Comparison of ENCODE assay signal across 8 mouse cellular contexts in the genomic region with DNA sequence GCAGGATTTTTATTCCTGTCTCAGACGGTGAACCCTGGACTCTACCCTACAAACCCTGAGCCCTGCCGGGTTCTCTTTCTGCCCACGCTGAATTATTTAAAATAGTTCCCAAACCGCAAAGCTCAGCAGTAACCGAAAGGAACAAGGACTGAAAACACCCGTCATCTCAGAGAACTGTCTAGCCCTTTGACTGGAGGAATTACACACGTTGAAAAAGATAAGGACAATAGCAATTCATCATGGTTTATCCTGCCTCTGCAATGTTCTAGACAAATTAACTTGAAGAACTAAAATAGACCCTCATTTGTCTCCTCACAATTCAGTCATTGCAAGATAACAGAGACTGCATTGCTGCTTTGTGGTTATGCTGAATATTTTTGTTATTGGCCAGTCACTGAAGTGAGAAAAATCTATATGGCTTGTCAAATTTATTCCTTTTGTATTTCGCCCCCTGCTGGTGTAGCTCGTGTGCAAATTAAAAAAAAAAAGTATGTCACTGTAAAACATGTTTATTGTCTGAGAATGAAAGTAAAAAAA. TPM values are rescaled to one million over a fixed set of nuclear protein-coding genes. Genes with fewer than 3 reads are reported as not detected.
DNase-seq lines count a peak whose midpoint lies in the region; ATAC-seq and TF ChIP-seq lines count a peak whose summit lies in the region.

No protein-coding gene starts in this region.

- WGBS in embryonic facial prominence, embryonic 12.5 days, result under 1% methylated on average over 9 of the region's 9 CpGs
- under 1% methylated on average over 9 of the region's 9 CpGs for WGBS in heart, embryonic 13.5 days
- WGBS in kidney, postnatal 0 days, result under 1% methylated on average over 9 of the region's 9 CpGs
- under 1% methylated on average over 9 of the region's 9 CpGs for WGBS in liver, embryonic 11.5 days

- 0 out of 2 replicates have a peak, but pooled peaks cover 4% of the 10 kb centered on the region for H3K4me1 ChIP-seq in embryonic facial prominence, embryonic 12.5 days
- 0 out of 2 replicates have a peak, but pooled peaks cover 10% of the 10 kb centered on the region for H3K4me1 ChIP-seq in heart, embryonic 13.5 days
- H3K4me1 ChIP-seq in kidney, postnatal 0 days (replicated peaks; ENCODE audit: insufficient read depth, low read length), result no peaks in the 10 kb centered on the region
- H3K4me1 ChIP-seq in liver, embryonic 11.5 days (replicated peaks; ENCODE audit: control insufficient read depth, insufficient read depth, low read length), result no peaks in the 10 kb centered on the region

- DNase-seq in CD4-positive, CD25-positive, alpha-beta regulatory T cell, adult 2 months (ENCODE audit: low read depth, low spot score), result peak; percentile 89
- peak; percentile 67 for DNase-seq in adrenal gland, postnatal 10 days
- DNase-seq in kidney, postnatal 0 days (ENCODE audit: low spot score), result peak; percentile 83
- DNase-seq in liver, embryonic 11.5 days (ENCODE audit: low spot score), result peak; percentile 47
- peak; percentile 93 for DNase-seq in naive thymus-derived CD4-positive, alpha-beta T cell, adult 2 months (ENCODE audit: low read depth)
- peak; percentile 73 for DNase-seq in telencephalon, adult 2 months (ENCODE audit: low read depth, low spot score)

- H3K9ac ChIP-seq in embryonic facial prominence, embryonic 12.5 days, result peak overlapping the region; percentile 83; the same call in 1 of the 2 replicates
- peak overlapping the region; percentile 90 for H3K9ac ChIP-seq in heart, embryonic 13.5 days
- H3K9ac ChIP-seq in kidney, postnatal 0 days (ENCODE audit: low read depth, low read length), result peak overlapping the region; percentile 94; the same call in 1 of the 2 replicates
- peak overlapping the region; percentile 92 for H3K9ac ChIP-seq in liver, embryonic 11.5 days (ENCODE audit: low read depth, low read length)

- H3K27me3 ChIP-seq in embryonic facial prominence, embryonic 12.5 days, result no peaks in the 10 kb centered on the region
- H3K27me3 ChIP-seq in heart, embryonic 13.5 days (replicated peaks), result no peaks in the 10 kb centered on the region
- H3K27me3 ChIP-seq in kidney, postnatal 0 days (ENCODE audit: insufficient read depth, low read length), result no peaks in the 10 kb centered on the region
- no peaks in the 10 kb centered on the region for H3K27me3 ChIP-seq in liver, embryonic 11.5 days (replicated peaks; ENCODE audit: control insufficient read depth, insufficient read depth, low read length)

- peak; percentile 78 for TF ChIP-seq CTCF in kidney, postnatal 0 days (IDR thresholded peaks at IDR 0.05; ENCODE audit: low read depth)

- no peak for ATAC-seq in embryonic facial prominence, embryonic 12.5 days (ENCODE audit: insufficient number of reproducible peaks, insufficient read depth, low FRiP score, low TSS enrichment)
- no peak for ATAC-seq in heart, embryonic 13.5 days (ENCODE audit: extremely low read depth, insufficient number of reproducible peaks, low FRiP score, low TSS enrichment)
- no peak; the same call in 1 of the 2 replicates for ATAC-seq in kidney, postnatal 0 days (replicated peaks; ENCODE audit: low FRiP score, low read depth)
- 0 out of 2 replicates have a peak, but pooled peaks have one; percentile 21 for ATAC-seq in liver, embryonic 11.5 days (replicated peaks; ENCODE audit: low FRiP score)

- no peaks in the 10 kb centered on the region for H3K9me3 ChIP-seq in embryonic facial prominence, embryonic 12.5 days
- no peaks in the 10 kb centered on the region for H3K9me3 ChIP-seq in heart, embryonic 13.5 days
- H3K9me3 ChIP-seq in kidney, postnatal 0 days (replicated peaks; ENCODE audit: low read length), result no peaks in the 10 kb centered on the region
- H3K9me3 ChIP-seq in liver, embryonic 11.5 days (ENCODE audit: control insufficient read depth, low read length), result no peaks in the 10 kb centered on the region

- peak overlapping the region; percentile 86 for H3K4me2 ChIP-seq in embryonic facial prominence, embryonic 12.5 days (replicated peaks)
- peak overlapping the region; percentile 91 for H3K4me2 ChIP-seq in heart, embryonic 13.5 days
- H3K4me2 ChIP-seq in kidney, postnatal 0 days (ENCODE audit: low read length), result peak overlapping the region; percentile 88
- peak overlapping the region; percentile 85 for H3K4me2 ChIP-seq in liver, embryonic 11.5 days

- H3K27ac ChIP-seq in embryonic facial prominence, embryonic 12.5 days, result peak overlapping the region; percentile 93
- peak overlapping the region; percentile 97 for H3K27ac ChIP-seq in heart, embryonic 13.5 days (replicated peaks)
- H3K27ac ChIP-seq in kidney, postnatal 0 days, result peak overlapping the region; percentile 99
- peak overlapping the region; percentile 94 for H3K27ac ChIP-seq in liver, embryonic 11.5 days (ENCODE audit: low read depth, low read length)

- peak overlapping the region; percentile 96 for H3K4me3 ChIP-seq in embryonic facial prominence, embryonic 12.5 days
- H3K4me3 ChIP-seq in heart, embryonic 13.5 days, result peak overlapping the region; percentile 81
- peak overlapping the region; percentile 95 for H3K4me3 ChIP-seq in kidney, postnatal 0 days (replicated peaks; ENCODE audit: low read depth, low read length)
- H3K4me3 ChIP-seq in liver, embryonic 11.5 days (ENCODE audit: low read depth, low read length), result peak overlapping the region; percentile 98

- H3K36me3 ChIP-seq in embryonic facial prominence, embryonic 12.5 days, result no peaks in the 10 kb centered on the region
- no peaks in the 10 kb centered on the region for H3K36me3 ChIP-seq in heart, embryonic 13.5 days
- no peaks in the 10 kb centered on the region for H3K36me3 ChIP-seq in kidney, postnatal 0 days (ENCODE audit: insufficient read depth, low read length)
- H3K36me3 ChIP-seq in liver, embryonic 11.5 days (ENCODE audit: control insufficient read depth, insufficient read depth, low read length), result no peaks in the 10 kb centered on the region

RNA-seq across cellular contexts. Expression of a gene that starts 1.0 kb away (rescaled TPM):
- total RNA-seq in adrenal gland, postnatal 10 days (2021), result 10 to 100 TPM; 35.9 to 44.4 TPM
- 20.3 and 22.9 TPM in 2 replicates for polyA plus RNA-seq in embryonic facial prominence, embryonic 12.5 days (2016; fragmentation: Nextera tagmentation; extraction: Ambion mirVana)
- 9.5 TPM in 2 replicates for polyA plus RNA-seq in heart, embryonic 13.5 days (2015; fragmentation: Nextera tagmentation; extraction: Ambion mirVana)
- 25.1 and 25.4 TPM in 2 replicates for polyA plus RNA-seq in kidney, postnatal 0 days (2015; fragmentation: Nextera tagmentation; extraction: Ambion mirVana)
- 24.2 and 26.5 TPM in 2 replicates for polyA plus RNA-seq in liver, embryonic 11.5 days (2014; fragmentation: Nextera tagmentation; extraction: Ambion mirVana)
